Mouse (Mus musculus) myocyte (in vitro differentiated cells): Measurements from ENCODE around the gene Mast4. TPM values are rescaled to one million over a fixed set of nuclear protein-coding genes. Genes with fewer than 3 reads are reported as not detected.

Experiments used
- H3K27me3 ChIP-seq: one replicate; pipeline ENCODE4 v1.6.1; 2011; ENCODE audit not compliant: control insufficient read depth, insufficient read depth, insufficient read length
- H3K36me3 ChIP-seq: one replicate; pipeline ENCODE4 v1.6.1; 2011; ENCODE audit not compliant: control insufficient read depth, insufficient read depth
- H3K4me2 ChIP-seq: one replicate; pipeline ENCODE4 v1.6.1; 2011; ENCODE audit warnings: low read depth, control low read depth
- H3K4me3 ChIP-seq: one replicate; pipeline ENCODE4 v1.5.1; 2011; ENCODE audit warnings: mild to moderate bottlenecking, control low read depth, moderate library complexity
- H3K79me2 ChIP-seq: one replicate; pipeline ENCODE4 v1.6.1; 2011; ENCODE audit not compliant: control insufficient read depth, insufficient read depth
- H3ac ChIP-seq: one replicate; pipeline ENCODE4 v1.6.1; 2011; ENCODE audit not compliant: control insufficient read depth, insufficient read length
- CEBPB ChIP-seq: IDR thresholded peaks from 2 replicates; pipeline ENCODE4 v1.6.1; 2011; ENCODE audit warnings: mild to moderate bottlenecking, moderate library complexity; ENCODE audit not compliant: poor library complexity, insufficient read depth, severe bottlenecking
- E2F4 ChIP-seq: IDR thresholded peaks from one replicate; pipeline ENCODE4 v1.6.1; 2011; ENCODE audit warnings: mild to moderate bottlenecking, control low read depth, moderate library complexity; ENCODE audit not compliant: insufficient read depth
- MAX ChIP-seq: IDR thresholded peaks from one replicate; pipeline ENCODE4 v1.6.1; 2011; ENCODE audit warnings: low read depth, mild to moderate bottlenecking, control low read depth
- MYOD1 ChIP-seq, 3 experiments: IDR thresholded peaks; one replicate each; pipeline ENCODE4 v1.6.1; 2011; ENCODE audit warnings: control low read depth in 2 of 3, low read depth in 2 of 3, mild to moderate bottlenecking in 2 of 3, moderate library complexity in 1 of 3; ENCODE audit not compliant: insufficient read length in 2 of 3, control insufficient read depth in 1 of 3
- MYOG ChIP-seq, 3 experiments: IDR thresholded peaks; one replicate each; pipeline ENCODE4 v1.6.1; 2011; ENCODE audit warnings: control low read depth in 2 of 3, low read depth in 2 of 3, mild to moderate bottlenecking in 2 of 3; ENCODE audit not compliant: insufficient read length in 2 of 3, control insufficient read depth in 1 of 3, insufficient read depth in 1 of 3
- POLR2A ChIP-seq: IDR thresholded peaks from one replicate; pipeline ENCODE4 v1.6.1; 2011; ENCODE audit warnings: low read depth, mild to moderate bottlenecking, control low read depth, moderate library complexity; ENCODE audit not compliant: insufficient read length
- POLR2AphosphoS2 ChIP-seq: IDR thresholded peaks from one replicate; pipeline ENCODE4 v1.6.1; 2011; ENCODE audit warnings: low read depth, control low read depth; ENCODE audit not compliant: insufficient read length
- REST ChIP-seq: IDR thresholded peaks from one replicate; pipeline ENCODE4 v1.6.1; 2011; ENCODE audit warnings: mild to moderate bottlenecking, control low read depth, moderate library complexity; ENCODE audit not compliant: insufficient read depth, insufficient read length
- SRF ChIP-seq: IDR thresholded peaks from one replicate; pipeline ENCODE4 v1.6.1; 2011; ENCODE audit warnings: low read depth; ENCODE audit not compliant: control insufficient read depth, insufficient read length
- TCF12 ChIP-seq: IDR thresholded peaks from one replicate; pipeline ENCODE4 v1.6.1; 2011; ENCODE audit warnings: mild to moderate bottlenecking, control low read depth; ENCODE audit not compliant: poor library complexity, insufficient read depth, severe bottlenecking
- TCF3 ChIP-seq: IDR thresholded peaks from one replicate; pipeline ENCODE4 v1.6.1; 2011; ENCODE audit warnings: low read depth, control low read depth; ENCODE audit not compliant: insufficient read length
- USF1 ChIP-seq: IDR thresholded peaks from one replicate; pipeline ENCODE4 v1.6.1; 2011; ENCODE audit warnings: low read depth, mild to moderate bottlenecking, control low read depth, moderate library complexity
- polyA plus RNA-seq: library from polyadenylated mRNA; unstranded; fragments of >200 nt; fragmentation: generic; extraction: Trizol; gene quantifications from one replicate; pipeline ENCODE4 v1.2.1, GENCODE M21; 2012; ENCODE audit warnings: missing spikeins

Gene Mast4
- polyA plus RNA-seq, 1 experiment, result 15.0 TPM

- H3K27me3 ChIP-seq, result no peaks in the 10 kb centered on the region
- peaks cover 7% of the 10 kb centered on the region for H3K36me3 ChIP-seq
- no peak overlapping the region for H3K4me2 ChIP-seq
- no peak overlapping the region for H3K4me3 ChIP-seq
- TF ChIP-seq USF1 (no peak), CEBPB (no peak), MYOG (IDR thresholded peaks at IDR 0.05; ENCODE audit: control insufficient read depth in 1 of 3, insufficient read depth in 1 of 3, insufficient read length in 2 of 3, low read depth in 2 of 3) (no peak), TCF12 (no peak), SRF (no peak), MYOD1 (IDR thresholded peaks at IDR 0.05; ENCODE audit: control insufficient read depth in 1 of 3, insufficient read length in 2 of 3, low read depth in 2 of 3) (no peak)
- H3ac ChIP-seq, result no peak overlapping the region
- H3K79me2 ChIP-seq, result no peaks in the 10 kb centered on the region
Observed at GRCm38 (mm10) chr13:103015131-103015750, 319.1 kb downstream of the Mast4 start.

GRCm38 (mm10) chr13:103014631-103015030 lies 319.7 kb downstream of the Mast4 start:
- Histone ChIP-seq H3ac (no peak overlapping the region), H3K4me2 (no peak overlapping the region), H3K36me3 (peaks cover 7% of the 10 kb centered on the region), H3K79me2 (no peaks in the 10 kb centered on the region), H3K4me3 (no peak overlapping the region), H3K27me3 (no peaks in the 10 kb centered on the region)
- TF ChIP-seq TCF12 (no peak), POLR2AphosphoS2 (no peak), REST (no peak), USF1 (no peak), TCF3 (no peak), MYOG (IDR thresholded peaks at IDR 0.05; ENCODE audit: control insufficient read depth in 1 of 3, insufficient read depth in 1 of 3, insufficient read length in 2 of 3, low read depth in 2 of 3) (no peak), E2F4 (no peak)

GRCm38 (mm10) chr13:103014222-103014621 lies 320.1 kb downstream of the Mast4 start:
- no peak overlapping the region for H3ac ChIP-seq
- TF ChIP-seq MAX (no peak), MYOG (IDR thresholded peaks at IDR 0.05; ENCODE audit: control insufficient read depth in 1 of 3, insufficient read depth in 1 of 3, insufficient read length in 2 of 3, low read depth in 2 of 3) (no peak), E2F4 (no peak), USF1 (no peak), TCF12 (no peak), REST (no peak), POLR2AphosphoS2 (no peak), POLR2A (no peak), TCF3 (no peak), CEBPB (no peak), MYOD1 (IDR thresholded peaks at IDR 0.05; ENCODE audit: control insufficient read depth in 1 of 3, insufficient read length in 2 of 3, low read depth in 2 of 3) (no peak), SRF (no peak)
- no peak overlapping the region for H3K4me3 ChIP-seq
- no peaks in the 10 kb centered on the region for H3K79me2 ChIP-seq
- no peaks in the 10 kb centered on the region for H3K27me3 ChIP-seq
- H3K4me2 ChIP-seq, result no peak overlapping the region
- peaks cover 7% of the 10 kb centered on the region for H3K36me3 ChIP-seq

DNA sequence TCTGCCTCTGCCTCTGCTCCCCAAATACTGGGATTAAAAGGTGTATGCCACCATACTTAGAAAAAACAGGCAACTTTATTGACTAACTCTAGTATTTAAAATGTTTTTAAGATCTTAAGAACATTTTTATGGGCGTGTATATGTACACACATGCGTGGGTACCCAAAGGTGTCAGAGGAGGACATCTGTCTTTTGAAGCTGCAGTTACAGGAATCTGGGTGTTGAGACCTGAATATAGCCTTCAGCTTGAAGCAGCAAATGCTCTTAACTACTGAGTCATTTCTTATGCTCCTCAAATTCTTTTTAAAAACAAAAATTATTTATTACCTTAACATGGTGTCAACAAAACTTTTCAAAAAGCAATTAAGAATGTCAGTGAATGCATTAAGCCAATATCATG lies 329.1 kb downstream of the Mast4 start:
- TF ChIP-seq MYOG (IDR thresholded peaks at IDR 0.05; ENCODE audit: control insufficient read depth in 1 of 3, insufficient read depth in 1 of 3, insufficient read length in 2 of 3, low read depth in 2 of 3), result no peak
- no peak for TF ChIP-seq USF1
- Histone ChIP-seq H3K79me2 (no peaks in the 10 kb centered on the region), H3ac (no peak overlapping the region), H3K4me3 (no peak overlapping the region), H3K4me2 (no peak overlapping the region), H3K36me3 (no peaks in the 10 kb centered on the region), H3K27me3 (no peaks in the 10 kb centered on the region)

- H3K79me2 ChIP-seq, result no peaks in the 10 kb centered on the region
- H3ac ChIP-seq, result no peak overlapping the region
- TF ChIP-seq USF1, result no peak
- TF ChIP-seq POLR2AphosphoS2, result no peak
- TF ChIP-seq POLR2A, result no peak
- TF ChIP-seq SRF, result no peak
- no peak for TF ChIP-seq CEBPB
- TF ChIP-seq TCF12, result no peak
- no peak for TF ChIP-seq REST
- TF ChIP-seq MAX, result no peak
- TF ChIP-seq TCF3, result no peak
- TF ChIP-seq MYOD1 (IDR thresholded peaks at IDR 0.05; ENCODE audit: control insufficient read depth in 1 of 3, insufficient read length in 2 of 3, low read depth in 2 of 3), result no peak
- TF ChIP-seq E2F4, result no peak
- TF ChIP-seq MYOG (IDR thresholded peaks at IDR 0.05; ENCODE audit: control insufficient read depth in 1 of 3, insufficient read depth in 1 of 3, insufficient read length in 2 of 3, low read depth in 2 of 3), result no peak
- H3K27me3 ChIP-seq, result no peaks in the 10 kb centered on the region
- H3K4me3 ChIP-seq, result no peak overlapping the region
- H3K4me2 ChIP-seq, result no peak overlapping the region
- H3K36me3 ChIP-seq, result no peaks in the 10 kb centered on the region
Observed at GRCm38 (mm10) chr13:103001831-103002230, 332.5 kb downstream of the Mast4 start.
